Mouse (Mus musculus) heart, postnatal 0 days (tissue): ENCODE results near the gene Dnajc9.

ENCODE experiments used
- CTCF ChIP-seq: IDR thresholded peaks from 2 replicates; pipeline ENCODE4 v1.5.1; 2016; ENCODE audit warnings: antibody characterized with exemption, control low read depth, low read depth
- EP300 ChIP-seq: IDR thresholded peaks from 2 replicates; pipeline ENCODE4 v1.6.1; 2016; ENCODE audit warnings: antibody characterized with exemption, low read depth

- no peak for TF ChIP-seq CTCF
- no peak for TF ChIP-seq EP300
Measured at GRCm38 (mm10) chr14:20431726-20432125, 43.0 kb upstream of the Dnajc9 start.
